Mouse (Mus musculus): Measurements from ENCODE around the gene Cdk20.

GRCm38 (mm10) chr13:64445254-64445920 lies 13.3 kb downstream of the Cdk20 start:
- no peak for TF ChIP-seq POLR2A (IDR thresholded peaks at IDR 0.05; ENCODE audit: low read depth, low read length)
- TF ChIP-seq CTCF (conservative IDR thresholded peaks at IDR 0.05; ENCODE audit: insufficient read depth, insufficient read length, low read depth, low read length): no peak

Measured in kidney, adult 2 months (tissue).